ENCODE assay signal across 24 mouse cellular contexts in genomic region chr1:74183006-74183405, GRCm38 (mm10). TPM values are rescaled to one million over a fixed set of nuclear protein-coding genes. Genes with fewer than 3 reads are reported as not detected.
DNase-seq lines count a peak whose midpoint lies in the region; ATAC-seq and TF ChIP-seq lines count a peak whose summit lies in the region.
"Had no signal": no experiment of that assay in that cellular context is flagged by ENCODE, and none has a peak within 500 bp of the region (broad histone marks: within the 10 kb centered on the region; RNA-seq: fewer than 3 reads in every experiment).

No protein-coding gene starts in this region.

- 0 out of 2 replicates have a peak, but pooled peaks cover 4% of the 10 kb centered on the region for H3K4me1 ChIP-seq in kidney, embryonic 16.5 days (ENCODE audit: insufficient read depth, low read length)
- H3K4me1 ChIP-seq in lung, postnatal 0 days (ENCODE audit: insufficient read depth, low read depth, low read length), result no peaks in the 10 kb centered on the region
- H3K4me1 ChIP-seq: midbrain, embryonic 13.5 days had no signal

- H3K36me3 ChIP-seq in kidney, embryonic 16.5 days (ENCODE audit: insufficient read depth, low read length), result no peaks in the 10 kb centered on the region
- no peaks in the 10 kb centered on the region for H3K36me3 ChIP-seq in lung, postnatal 0 days (ENCODE audit: insufficient read depth, low read length)
- H3K36me3 ChIP-seq: embryonic facial prominence, embryonic 12.5 days; heart, embryonic 15.5 days; limb, embryonic 10.5 days; midbrain, embryonic 13.5 days had no signal

- H3K9me3 ChIP-seq in kidney, embryonic 16.5 days (ENCODE audit: low read length), result no peaks in the 10 kb centered on the region
- H3K9me3 ChIP-seq in lung, postnatal 0 days (ENCODE audit: low read length), result no peaks in the 10 kb centered on the region
- H3K9me3 ChIP-seq: embryonic facial prominence, embryonic 12.5 days; heart, embryonic 15.5 days; limb, embryonic 10.5 days; midbrain, embryonic 13.5 days had no signal

- no peak overlapping the region for H3K4me2 ChIP-seq in kidney, embryonic 16.5 days (replicated peaks; ENCODE audit: low read depth, low read length)
- H3K4me2 ChIP-seq in lung, postnatal 0 days (replicated peaks; ENCODE audit: low read depth, low read length), result no peak overlapping the region
- H3K4me2 ChIP-seq: embryonic facial prominence, embryonic 12.5 days; heart, embryonic 15.5 days; midbrain, embryonic 13.5 days had no signal

- no peak for ATAC-seq in kidney, embryonic 16.5 days (ENCODE audit: low FRiP score, low TSS enrichment)
- ATAC-seq in lung, postnatal 0 days, result no peak
- ATAC-seq in megakaryocyte progenitor cell, adult 5-6 weeks (replicated peaks; ENCODE audit: poor library complexity), result peak; percentile 41; the same call in 1 of the 2 replicates
- ATAC-seq: forebrain, embryonic 16.5 days; midbrain, embryonic 13.5 days had no signal

- no peak overlapping the region for H3K4me3 ChIP-seq in kidney, embryonic 16.5 days (ENCODE audit: low read length)
- H3K4me3 ChIP-seq in lung, postnatal 0 days (ENCODE audit: low read depth, low read length), result no peak overlapping the region
- H3K4me3 ChIP-seq: embryonic facial prominence, embryonic 12.5 days; heart, embryonic 15.5 days; limb, embryonic 10.5 days; midbrain, embryonic 13.5 days; myocyte had no signal

- peak; percentile 32 for TF ChIP-seq CTCF in lung, postnatal 0 days (IDR thresholded peaks at IDR 0.05)

- no peaks in the 10 kb centered on the region for H3K27me3 ChIP-seq in kidney, embryonic 16.5 days (ENCODE audit: insufficient read depth, low read length)
- no peaks in the 10 kb centered on the region for H3K27me3 ChIP-seq in lung, postnatal 0 days (replicated peaks; ENCODE audit: insufficient read depth, low read length)
- H3K27me3 ChIP-seq: embryonic facial prominence, embryonic 12.5 days; heart, embryonic 15.5 days; midbrain, embryonic 13.5 days had no signal

- peak; percentile 35 for DNase-seq in kidney, adult 9 months
- DNase-seq in lung, postnatal 0 days (ENCODE audit: low spot score), result peak; percentile 24
- DNase-seq in lung, postnatal 10 days, result no peak
- peak; percentile 65 for DNase-seq in ES-CJ7 (ENCODE audit: low read depth, low spot score)
- DNase-seq in MN1 (ENCODE audit: low spot score), result no peak
- no peak for DNase-seq in cerebellum, adult 9-11 months
- DNase-seq: adrenal gland, adult 8-10 months; cerebellum, adult 8-10 months; retina, postnatal 1 day; thymus, adult 18-20 months had no signal

- 83% methylated on average over 2 of the region's 2 CpGs for WGBS in kidney, embryonic 16.5 days
- 49% methylated on average over 2 of the region's 2 CpGs for whole genome bisulfite sequencing in lung, postnatal 0 days

- H3K27ac ChIP-seq in kidney, embryonic 16.5 days (ENCODE audit: low read length), result no peak overlapping the region
- no peak overlapping the region for H3K27ac ChIP-seq in lung, postnatal 0 days (ENCODE audit: low read length)
- H3K27ac ChIP-seq: embryonic facial prominence, embryonic 12.5 days; heart, embryonic 15.5 days; limb, embryonic 10.5 days; macrophage; midbrain, embryonic 13.5 days had no signal

- no peak for TF ChIP-seq EP300 in lung, postnatal 0 days (IDR thresholded peaks at IDR 0.05)

- H3K9ac ChIP-seq in kidney, embryonic 16.5 days (replicated peaks; ENCODE audit: low read length), result no peak overlapping the region
- H3K9ac ChIP-seq in lung, postnatal 0 days (replicated peaks; ENCODE audit: low read depth), result no peak overlapping the region
- H3K9ac ChIP-seq: embryonic facial prominence, embryonic 12.5 days; heart, embryonic 15.5 days; midbrain, embryonic 13.5 days had no signal

RNA-seq across cellular contexts. Expression of gene Cxcr1, which starts 11.4 kb away (rescaled TPM):
- not detected in 2 replicates for polyA plus RNA-seq in kidney, embryonic 16.5 days (2015; fragmentation: Nextera tagmentation; extraction: Ambion mirVana)
- polyA plus RNA-seq in lung, postnatal 0 days (2015; fragmentation: Nextera tagmentation; extraction: Ambion mirVana), result not detected in 2 replicates
- not detected in 2 replicates for total RNA-seq in megakaryocyte progenitor cell, adult 5-6 weeks (2015)
- total RNA-seq in megakaryocyte progenitor cell, adult 5-6 weeks (2017), result not detected in 2 replicates
- polyA plus RNA-seq: cortical plate, adult 2 months; embryonic facial prominence, embryonic 12.5 days; forebrain, embryonic 16.5 days; gonadal fat pad, adult 2 months; heart, embryonic 15.5 days; intestine, embryonic 14.5 days; large intestine, adult 2 months; macrophage; midbrain, embryonic 13.5 days; myocyte had no signal

RNA-seq across cellular contexts. Expression of gene Cxcr2, which starts 29.2 kb away (rescaled TPM):
- 0.11 and 0.24 TPM in 2 replicates for polyA plus RNA-seq in kidney, embryonic 16.5 days (2015; fragmentation: Nextera tagmentation; extraction: Ambion mirVana)
- 1.9 and 2.4 TPM in 2 replicates for polyA plus RNA-seq in lung, postnatal 0 days (2015; fragmentation: Nextera tagmentation; extraction: Ambion mirVana)
- total RNA-seq in megakaryocyte progenitor cell, adult 5-6 weeks (2015), result 5.3 and 9.3 TPM in 2 replicates
- 9.5 and 10.7 TPM in 2 replicates for total RNA-seq in megakaryocyte progenitor cell, adult 5-6 weeks (2017)
- polyA plus RNA-seq: cortical plate, adult 2 months; myocyte had no signal

RNA-seq across cellular contexts. Expression of gene Arpc2, which starts 52.9 kb away (rescaled TPM):
- 441 and 457 TPM in 2 replicates for polyA plus RNA-seq in kidney, embryonic 16.5 days (2015; fragmentation: Nextera tagmentation; extraction: Ambion mirVana)
- polyA plus RNA-seq in lung, postnatal 0 days (2015; fragmentation: Nextera tagmentation; extraction: Ambion mirVana), result 465 and 473 TPM in 2 replicates
- total RNA-seq in megakaryocyte progenitor cell, adult 5-6 weeks (2015), result 802 and 912 TPM in 2 replicates
- total RNA-seq in megakaryocyte progenitor cell, adult 5-6 weeks (2017), result 414 and 435 TPM in 2 replicates

RNA-seq across cellular contexts. Expression of gene Rufy4, which starts 57.7 kb away (rescaled TPM):
- 0.22 and 0.32 TPM in 2 replicates for polyA plus RNA-seq in kidney, embryonic 16.5 days (2015; fragmentation: Nextera tagmentation; extraction: Ambion mirVana)
- polyA plus RNA-seq in lung, postnatal 0 days (2015; fragmentation: Nextera tagmentation; extraction: Ambion mirVana), result 0.42 and 0.43 TPM in 2 replicates
- 0.37 and 0.72 TPM in 2 replicates for total RNA-seq in megakaryocyte progenitor cell, adult 5-6 weeks (2015)
- total RNA-seq in megakaryocyte progenitor cell, adult 5-6 weeks (2017), result 0.54 and 0.68 TPM in 2 replicates
- polyA plus RNA-seq: cortical plate, adult 2 months; liver, embryonic 16.5 days; macrophage; myocyte had no signal

RNA-seq across cellular contexts. Expression of gene Tns1, which starts 58.8 kb away (rescaled TPM):
- 77.3 and 78.3 TPM in 2 replicates for polyA plus RNA-seq in kidney, embryonic 16.5 days (2015; fragmentation: Nextera tagmentation; extraction: Ambion mirVana)
- 184 and 185 TPM in 2 replicates for polyA plus RNA-seq in lung, postnatal 0 days (2015; fragmentation: Nextera tagmentation; extraction: Ambion mirVana)
- total RNA-seq in megakaryocyte progenitor cell, adult 5-6 weeks (2015), result 12.4 and 15.4 TPM in 2 replicates
- 3.1 and 9.7 TPM in 2 replicates for total RNA-seq in megakaryocyte progenitor cell, adult 5-6 weeks (2017)

Comparison
In these comparisons a context has a peak if more than half of its experiments do, and no peak if none do; other contexts are left out.
1. DNase-seq: peak in kidney, adult 9 months (single experiment), lung, postnatal 0 days (single experiment) and ES-CJ7 (single experiment); none in lung, postnatal 10 days (single experiment), MN1 (single experiment) and cerebellum, adult 9-11 months (single experiment).